Mouse (Mus musculus): ENCODE results near the gene Wdr70.

Wdr70 gene

GRCm38 (mm10) chr15:7934105-7934504, 164.9 kb downstream of the Wdr70 start:
- CTCF ChIA-PET = no interaction called here

- CTCF ChIA-PET = no interaction called here
Observed at GRCm38 (mm10) chr15:7931605-7932008, 167.4 kb downstream of the Wdr70 start.

GRCm38 (mm10) chr15:7925382-7925781, 173.6 kb downstream of the Wdr70 start:
- CTCF ChIA-PET = interaction anchor here (1.1 kb wide), 1 partner anchor 35 kb away, joined by 4 read pairs; no protein-coding TSS in a partner anchor

- CTCF ChIA-PET = no interaction called here
Observed at GRCm38 (mm10) chr15:7923281-7923680, 175.7 kb downstream of the Wdr70 start.

- CTCF ChIA-PET = no interaction called here
Observed at GRCm38 (mm10) chr15:7922291-7923037, 176.5 kb downstream of the Wdr70 start.

GRCm38 (mm10) chr15:7921124-7921523, 177.9 kb downstream of the Wdr70 start:
- CTCF ChIA-PET = no interaction called here

- CTCF ChIA-PET = no interaction called here
Observed at GRCm38 (mm10) chr15:7906491-7907035, 192.4 kb downstream of the Wdr70 start.

- CTCF ChIA-PET = no interaction called here
Observed at GRCm38 (mm10) chr15:7899286-7899685, 199.7 kb downstream of the Wdr70 start.

- CTCF ChIA-PET = no interaction called here
Observed at GRCm38 (mm10) chr15:7891547-7892282, 207.3 kb downstream of the Wdr70 start.

- CTCF ChIA-PET = no interaction called here
Observed at GRCm38 (mm10) chr15:7890286-7890685, 208.7 kb downstream of the Wdr70 start.

- CTCF ChIA-PET = no interaction called here
Observed at GRCm38 (mm10) chr15:7889362-7889674, 209.7 kb downstream of the Wdr70 start.

- CTCF ChIA-PET = no interaction called here
Observed at GRCm38 (mm10) chr15:7888617-7889361, 210.2 kb downstream of the Wdr70 start.

GRCm38 (mm10) chr15:7886591-7886990, 212.4 kb downstream of the Wdr70 start:
- CTCF ChIA-PET = no interaction called here

GRCm38 (mm10) chr15:7885106-7885505, 213.9 kb downstream of the Wdr70 start:
- CTCF ChIA-PET = no interaction called here

GRCm38 (mm10) chr15:7884181-7884580, 214.8 kb downstream of the Wdr70 start:
- CTCF ChIA-PET = no interaction called here

GRCm38 (mm10) chr15:7879956-7880355, 219.1 kb downstream of the Wdr70 start:
- CTCF ChIA-PET = no interaction called here

GRCm38 (mm10) chr15:7878861-7879260, 220.1 kb downstream of the Wdr70 start:
- CTCF ChIA-PET = no interaction called here

- CTCF ChIA-PET = no interaction called here
Observed at GRCm38 (mm10) chr15:7877560-7878467, 221.2 kb downstream of the Wdr70 start.

- CTCF ChIA-PET = no interaction called here
Observed at GRCm38 (mm10) chr15:7875879-7876278, 223.1 kb downstream of the Wdr70 start.

- CTCF ChIA-PET = no interaction called here
Observed at GRCm38 (mm10) chr15:7872473-7872872, 226.5 kb downstream of the Wdr70 start.

- CTCF ChIA-PET = interaction anchor here (0.7 kb wide), 1 partner anchor 16 kb away, joined by 7 read pairs; no protein-coding TSS in a partner anchor
Observed at GRCm38 (mm10) chr15:7865305-7865704, 233.7 kb downstream of the Wdr70 start.

Data from spleen, embryonic (tissue).